Mouse (Mus musculus) spleen, adult 2 months (tissue): ENCODE results near the gene Dpep2nb. TPM values are rescaled to one million over a fixed set of nuclear protein-coding genes. Genes with fewer than 3 reads are reported as not detected.
A peak's percentile ranks its signal among the peaks of the same experiment; 100 is the strongest.

Experiments used
- DNase-seq, 2 experiments: peaks; one replicate each; pipeline versions ENCODE4 v3.0.0 to v3.0.0-alpha.2; 2012 to 2021; ENCODE audit warnings: low spot score in 2 of 2, low read depth in 1 of 2
- H3K27ac ChIP-seq: fragments of 200-500 bp; 2 replicates; pipeline ENCODE4 v1.5.1; 2012; ENCODE audit warnings: low read length, inconsistent platforms; ENCODE audit not compliant: insufficient read depth
- H3K27me3 ChIP-seq: fragments of 200-500 bp; 2 replicates; pipeline ENCODE4 v1.6.1; 2012; ENCODE audit warnings: mild to moderate bottlenecking, moderate library complexity, low read length, inconsistent platforms; ENCODE audit not compliant: control insufficient read depth, insufficient read depth
- H3K36me3 ChIP-seq: fragments of 200-500 bp; 2 replicates; pipeline ENCODE4 v1.6.1; 2012; ENCODE audit warnings: mild to moderate bottlenecking, low read length, inconsistent platforms; ENCODE audit not compliant: control insufficient read depth, insufficient read depth
- H3K4me1 ChIP-seq: fragments of 200-500 bp; 2 replicates; pipeline ENCODE4 v1.6.1; 2011; ENCODE audit warnings: inconsistent platforms; ENCODE audit not compliant: control insufficient read depth, insufficient read depth, insufficient read length
- H3K4me3 ChIP-seq: fragments of 200-500 bp; 2 replicates; pipeline ENCODE4 v1.5.1; 2011; ENCODE audit warnings: mild to moderate bottlenecking, inconsistent platforms; ENCODE audit not compliant: insufficient read depth, insufficient read length; ENCODE audit errors: extremely low read depth
- CTCF ChIP-seq: fragments of 200-500 bp; IDR thresholded peaks from 2 replicates; pipeline ENCODE4 v1.5.1; 2011; ENCODE audit warnings: mild to moderate bottlenecking, inconsistent platforms; ENCODE audit not compliant: insufficient read depth, insufficient read length, insufficient replicate concordance; ENCODE audit errors: extremely low read depth
- POLR2A ChIP-seq: fragments of 200-500 bp; IDR thresholded peaks from 2 replicates; pipeline ENCODE4 v1.6.1; 2011; ENCODE audit warnings: low read depth, low read length, inconsistent platforms
- WGBS: fragments of 180-500 bp; shearing (Covaris S2); methylation state at CpG from one replicate; pipeline ENCODE4 v1.1.7; 2018; 5-methylcytosine and 5-hydroxymethylcytosine counted together
- polyA plus RNA-seq: library from polyadenylated mRNA; depleted of rRNA; stranded (reverse); fragments of >200 nt; gene quantifications from 2 replicates; pipeline ENCODE4 v1.2.3, GENCODE M21; 2012

The Dpep2nb gene
- polyA plus RNA-seq, 1 experiment = not detected

DNA sequence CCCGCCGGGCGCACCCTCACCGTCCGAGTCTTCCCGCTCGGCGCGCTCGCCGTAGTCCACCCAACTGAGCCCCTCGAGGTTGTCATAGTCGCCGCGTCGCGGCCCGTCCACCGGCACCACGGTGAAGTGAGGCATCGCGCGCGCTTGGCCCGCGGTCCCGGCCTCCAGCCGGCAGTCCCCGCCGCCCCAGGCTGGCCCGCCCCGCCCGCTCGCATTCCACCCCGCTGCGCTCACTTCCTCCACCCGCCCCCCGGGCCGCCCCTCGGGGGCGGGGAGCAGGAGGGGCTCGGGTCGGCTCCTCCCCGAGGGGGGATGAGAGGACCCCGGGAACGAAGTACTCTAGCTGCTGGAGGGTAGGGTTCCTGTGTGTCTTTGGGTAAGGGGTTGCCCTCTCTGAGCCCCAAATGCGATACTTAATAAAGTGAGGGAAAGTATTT lies 39.9 kb downstream of the Dpep2nb start, which contains the start of gene Slc12a4:
Gene Slc12a4, minus strand, starts transcription at position 193 of the 437 bp plus-strand sequence.
- DNase-seq = peak; percentile 41 to 70
- Histone ChIP-seq H3K4me1 (peaks cover 6% of the 10 kb centered on the region; the same call in 1 of the 2 replicates), H3K4me3 (peak within 1 kb of the TSS; percentile 78), H3K27ac (peak within 1 kb of the TSS; percentile 52; the same call in 1 of the 2 replicates), H3K27me3 (no peaks in the 10 kb centered on the region), H3K36me3 (no peaks in the 10 kb centered on the region)
- peak; percentile 39; the same call in 1 of the 2 replicates for TF ChIP-seq POLR2A
- TF ChIP-seq CTCF = no peak
- 2% methylated on average over 42 of the region's 47 CpGs for WGBS

DNA sequence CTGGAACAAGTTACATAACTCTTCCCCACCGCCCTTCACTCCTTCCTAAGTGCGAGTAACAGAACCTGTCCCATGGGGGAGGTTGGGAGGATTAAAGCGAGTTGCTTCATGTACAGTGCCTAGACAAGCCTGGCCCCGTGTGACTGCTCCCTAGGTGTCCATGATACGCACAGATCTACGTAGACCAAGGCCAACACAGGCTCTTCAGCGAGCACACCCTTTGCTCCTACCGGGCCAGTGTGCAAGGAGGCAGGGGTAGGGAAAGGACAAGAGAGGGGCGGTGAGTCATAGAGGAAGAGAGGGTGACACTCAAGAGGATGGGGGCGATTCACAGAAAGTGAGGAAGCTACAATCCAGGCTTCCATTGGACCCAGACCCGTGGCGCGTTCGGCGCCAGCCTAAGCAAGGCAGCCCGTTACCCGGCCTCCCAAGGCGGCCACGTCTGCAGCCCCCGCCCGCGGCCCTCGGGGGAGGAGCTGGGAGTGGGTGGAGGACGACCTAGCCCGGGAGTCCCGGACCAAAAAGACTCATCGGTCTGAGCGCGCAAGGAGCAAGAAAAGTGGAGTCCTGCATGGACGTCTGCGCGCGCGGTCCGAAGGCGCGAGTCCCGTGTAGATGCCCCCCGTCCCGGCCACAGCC lies 40.4 kb downstream of the Dpep2nb start:
- WGBS = 4% methylated on average over 40 of the region's 40 CpGs
- Histone ChIP-seq H3K4me3 (peak overlapping the region; percentile 78), H3K27ac (peak overlapping the region; percentile 52; the same call in 1 of the 2 replicates), H3K36me3 (no peaks in the 10 kb centered on the region), H3K4me1 (peaks cover 6% of the 10 kb centered on the region; the same call in 1 of the 2 replicates), H3K27me3 (no peaks in the 10 kb centered on the region)
- DNase-seq = peak in 1 of 2 experiments; percentile 36
- no peak for TF ChIP-seq POLR2A
- no peak for TF ChIP-seq CTCF

- H3K4me3 ChIP-seq = peak overlapping the region; percentile 78; the same call in 1 of the 2 replicates
- H3K4me1 ChIP-seq = peaks cover 6% of the 10 kb centered on the region; the same call in 1 of the 2 replicates
- DNase-seq = no peak
- no peak for TF ChIP-seq POLR2A
- TF ChIP-seq CTCF = no peak
- WGBS = 78% methylated on average over 12 of the region's 12 CpGs
- H3K27me3 ChIP-seq = no peaks in the 10 kb centered on the region
- no peaks in the 10 kb centered on the region for H3K36me3 ChIP-seq
- no peak overlapping the region for H3K27ac ChIP-seq
Observed at GRCm38 (mm10) chr8:105964506-105965265, 41.1 kb downstream of the Dpep2nb start.

DNA sequence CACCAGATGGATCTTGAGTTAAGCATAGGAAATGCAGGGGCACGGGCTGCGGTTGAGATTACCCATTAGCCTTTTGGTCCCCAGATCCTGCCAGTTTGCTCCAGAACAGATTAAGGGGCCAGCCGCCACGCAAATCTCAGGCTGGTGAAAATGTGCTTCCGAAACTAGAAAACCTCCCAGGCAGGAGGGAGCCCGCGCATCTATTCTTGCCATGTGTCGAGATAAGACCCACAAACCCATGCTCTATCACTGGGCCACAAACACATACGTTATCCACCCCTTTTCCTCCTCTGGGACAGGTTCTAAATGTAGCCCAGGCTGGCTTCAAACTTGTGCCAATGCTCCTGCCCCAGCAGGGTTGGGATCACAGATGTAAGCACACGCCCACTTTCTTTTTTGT lies 44.2 kb downstream of the Dpep2nb start:
- TF ChIP-seq POLR2A (no peak), CTCF (no peak)
- no peak for DNase-seq
- Histone ChIP-seq H3K4me1 (peaks cover 2% of the 10 kb centered on the region; the same call in 1 of the 2 replicates), H3K36me3 (no peaks in the 10 kb centered on the region), H3K27me3 (no peaks in the 10 kb centered on the region), H3K27ac (no peak overlapping the region), H3K4me3 (no peak overlapping the region)
- WGBS = 82% methylated on average over 10 of the region's 10 CpGs

- Histone ChIP-seq H3K36me3 (no peaks in the 10 kb centered on the region), H3K4me1 (peaks cover 2% of the 10 kb centered on the region; the same call in 1 of the 2 replicates), H3K27ac (no peak overlapping the region), H3K27me3 (no peaks in the 10 kb centered on the region), H3K4me3 (no peak overlapping the region)
- WGBS = 80% methylated on average over 14 of the region's 14 CpGs
- no peak for DNase-seq
- TF ChIP-seq POLR2A (no peak), CTCF (no peak)
Observed at GRCm38 (mm10) chr8:105961101-105961500, 44.7 kb downstream of the Dpep2nb start.

GRCm38 (mm10) chr8:105959350-105959749 lies 46.4 kb downstream of the Dpep2nb start:
- H3K27ac ChIP-seq = no peak overlapping the region
- DNase-seq = no peak
- no peak overlapping the region for H3K4me3 ChIP-seq
- WGBS = 92% methylated on average over 7 of the region's 7 CpGs
- no peaks in the 10 kb centered on the region for H3K4me1 ChIP-seq
- no peak for TF ChIP-seq CTCF
- no peak for TF ChIP-seq POLR2A
- H3K36me3 ChIP-seq = no peaks in the 10 kb centered on the region
- no peaks in the 10 kb centered on the region for H3K27me3 ChIP-seq

GRCm38 (mm10) chr8:105957813-105958212 lies 48.0 kb downstream of the Dpep2nb start:
- no peak overlapping the region for H3K4me3 ChIP-seq
- no peak overlapping the region for H3K27ac ChIP-seq
- TF ChIP-seq CTCF = no peak
- no peaks in the 10 kb centered on the region for H3K4me1 ChIP-seq
- H3K27me3 ChIP-seq = no peaks in the 10 kb centered on the region
- H3K36me3 ChIP-seq = no peaks in the 10 kb centered on the region
- WGBS = 87% methylated on average over 2 of the region's 4 CpGs
- DNase-seq = no peak
